Mouse (Mus musculus) heart, postnatal 0 days (tissue): ENCODE data around the gene Zfp420. TPM values are rescaled to one million over a fixed set of nuclear protein-coding genes. Genes with fewer than 3 reads are reported as not detected.
A peak's percentile ranks its signal among the peaks of the same experiment; 100 is the strongest.

Experiments
- ATAC-seq: fragments of 200-750 bp; cut with Nextera tagmentation; 2 replicates; pipeline ENCODE4 v1.8.0; 2017; ENCODE audit warnings: low read depth, moderate number of reproducible peaks, moderate library complexity; ENCODE audit not compliant: insufficient read depth
- DNase-seq: peaks from one replicate; pipeline ENCODE4 v3.0.0-alpha.2; 2016; ENCODE audit warnings: low spot score
- H3K27ac ChIP-seq: fragments of 300-500 bp; sonication (generic); 2 replicates; pipeline ENCODE4 v1.5.1; 2014; ENCODE audit warnings: low read depth, mild to moderate bottlenecking
- H3K27me3 ChIP-seq: fragments of 300-500 bp; sonication (generic); 2 replicates; pipeline ENCODE4 v1.6.1; 2014; ENCODE audit warnings: low read length, mixed read lengths; ENCODE audit not compliant: control insufficient read depth, insufficient read depth
- H3K36me3 ChIP-seq: fragments of 300-500 bp; sonication (generic); replicated peaks from 2 replicates; pipeline ENCODE4 v1.6.1; 2014; ENCODE audit warnings: low read length, mixed read lengths; ENCODE audit not compliant: control insufficient read depth, insufficient read depth
- H3K4me1 ChIP-seq: fragments of 300-500 bp; sonication (generic); 2 replicates; pipeline ENCODE4 v1.6.1; 2014; ENCODE audit warnings: antibody characterized with exemption; ENCODE audit not compliant: control insufficient read depth, insufficient read depth
- H3K4me2 ChIP-seq: fragments of 300-500 bp; sonication (generic); 2 replicates; pipeline ENCODE4 v1.6.1; 2014; ENCODE audit warnings: low read depth, mild to moderate bottlenecking, low read length, moderate library complexity
- H3K4me3 ChIP-seq: fragments of 300-500 bp; sonication (generic); 2 replicates; pipeline ENCODE4 v1.5.1; 2014; ENCODE audit warnings: low read depth, low read length
- H3K9ac ChIP-seq: fragments of 300-500 bp; sonication (generic); replicated peaks from 2 replicates; pipeline ENCODE4 v1.6.1; 2014; ENCODE audit warnings: low read depth, low read length, mixed read lengths
- H3K9me3 ChIP-seq: fragments of 300-500 bp; sonication (generic); replicated peaks from 2 replicates; pipeline ENCODE4 v1.6.1; 2016; ENCODE audit warnings: low read length; ENCODE audit not compliant: control insufficient read depth
- CTCF ChIP-seq: IDR thresholded peaks from 2 replicates; pipeline ENCODE4 v1.5.1; 2016; ENCODE audit warnings: antibody characterized with exemption, control low read depth, low read depth
- EP300 ChIP-seq: IDR thresholded peaks from 2 replicates; pipeline ENCODE4 v1.6.1; 2016; ENCODE audit warnings: antibody characterized with exemption, low read depth
- WGBS: fragments of 180-500 bp; shearing (Covaris S2); extraction: QIAGEN DNeasy Blood & Tissue Kit; methylation state at CpG from one replicate; pipeline ENCODE4 v1.1.7; 2014; 5-methylcytosine and 5-hydroxymethylcytosine counted together
- polyA plus RNA-seq: library from polyadenylated mRNA; unstranded; fragments of >200 nt; fragmentation: Nextera tagmentation; extraction: Ambion mirVana; gene quantifications from 2 replicates; pipeline ENCODE4 v1.2.1, GENCODE M21; 2015
- total RNA-seq: library from RNA; depleted of rRNA; stranded (reverse); fragments of >200 nt; gene quantifications from 2 replicates; pipeline ENCODE4 v1.2.3, GENCODE M21; 2014; ENCODE audit warnings: low replicate concordance

The Zfp420 gene
- total and polyA plus RNA-seq, 2 experiments from 2014 or later: 0.80 to 2.2 TPM

GRCm38 (mm10) chr7:29905966-29906681 lies 46.3 kb downstream of the Zfp420 start, which contains the start of gene Zfp27:
Zfp27 (minus strand) TSS chr7:29906572.
- Histone ChIP-seq H3K9me3 (no peaks in the 10 kb centered on the region), H3K4me1 (peaks cover 10% of the 10 kb centered on the region), H3K9ac (peak within 1 kb of the TSS; percentile 74), H3K27ac (peak within 1 kb of the TSS; percentile 98), H3K4me3 (peak within 1 kb of the TSS; percentile 72), H3K36me3 (peaks cover 20% of the 10 kb centered on the region), H3K27me3 (no peaks in the 10 kb centered on the region), H3K4me2 (peak within 1 kb of the TSS; percentile 92)
- peak; percentile 76 for ATAC-seq
- WGBS: under 1% methylated on average over 22 of the region's 22 CpGs
- TF ChIP-seq CTCF (no peak), EP300 (0 out of 2 replicates have a peak, but pooled peaks have one; percentile 12)
- peak; percentile 92 for DNase-seq

DNA sequence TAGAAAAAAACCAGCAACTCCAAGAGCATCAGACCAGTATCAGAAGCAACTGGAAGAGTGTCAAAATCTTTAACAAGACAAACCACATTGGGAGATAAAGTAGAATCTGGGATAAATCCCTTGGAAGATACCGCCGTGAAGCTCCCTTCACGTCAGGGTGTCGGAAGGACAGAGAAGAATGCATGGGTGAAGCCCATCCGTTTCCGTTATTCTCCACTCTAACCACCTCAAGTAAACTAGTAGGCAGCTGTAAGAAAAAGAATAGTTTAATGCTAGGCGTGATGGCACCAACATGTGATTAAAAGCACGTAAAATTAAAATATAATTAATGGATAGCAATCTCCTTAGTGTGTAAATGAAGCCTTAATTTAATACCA lies 46.9 kb downstream of the Zfp420 start:
- no peaks in the 10 kb centered on the region for H3K27me3 ChIP-seq
- H3K9me3 ChIP-seq: no peaks in the 10 kb centered on the region
- peaks cover 10% of the 10 kb centered on the region for H3K4me1 ChIP-seq
- WGBS: 26% methylated on average over 8 of the region's 8 CpGs
- ATAC-seq (no peak), DNase-seq (no peak)
- no peak overlapping the region for H3K9ac ChIP-seq
- TF ChIP-seq EP300: 0 out of 2 replicates have a peak, but pooled peaks have one; percentile 15
- no peak for TF ChIP-seq CTCF
- peak overlapping the region; percentile 98 for H3K27ac ChIP-seq
- H3K36me3 ChIP-seq: peaks cover 20% of the 10 kb centered on the region
- H3K4me3 ChIP-seq: peak overlapping the region; percentile 72
- peak overlapping the region; percentile 92 for H3K4me2 ChIP-seq

- Histone ChIP-seq H3K36me3 (peaks cover 24% of the 10 kb centered on the region), H3K4me1 (peaks cover 10% of the 10 kb centered on the region), H3K9ac (no peak overlapping the region), H3K9me3 (no peaks in the 10 kb centered on the region), H3K27ac (peak overlapping the region; percentile 98; the same call in 1 of the 2 replicates), H3K27me3 (no peaks in the 10 kb centered on the region), H3K4me2 (no peak overlapping the region), H3K4me3 (no peak overlapping the region)
- DNase-seq (no peak), ATAC-seq (no peak)
- 87% methylated on average over 5 of the region's 5 CpGs for WGBS
- TF ChIP-seq EP300: no peak
- TF ChIP-seq CTCF: no peak
Observed at GRCm38 (mm10) chr7:29907206-29907605, 47.4 kb downstream of the Zfp420 start.

DNA sequence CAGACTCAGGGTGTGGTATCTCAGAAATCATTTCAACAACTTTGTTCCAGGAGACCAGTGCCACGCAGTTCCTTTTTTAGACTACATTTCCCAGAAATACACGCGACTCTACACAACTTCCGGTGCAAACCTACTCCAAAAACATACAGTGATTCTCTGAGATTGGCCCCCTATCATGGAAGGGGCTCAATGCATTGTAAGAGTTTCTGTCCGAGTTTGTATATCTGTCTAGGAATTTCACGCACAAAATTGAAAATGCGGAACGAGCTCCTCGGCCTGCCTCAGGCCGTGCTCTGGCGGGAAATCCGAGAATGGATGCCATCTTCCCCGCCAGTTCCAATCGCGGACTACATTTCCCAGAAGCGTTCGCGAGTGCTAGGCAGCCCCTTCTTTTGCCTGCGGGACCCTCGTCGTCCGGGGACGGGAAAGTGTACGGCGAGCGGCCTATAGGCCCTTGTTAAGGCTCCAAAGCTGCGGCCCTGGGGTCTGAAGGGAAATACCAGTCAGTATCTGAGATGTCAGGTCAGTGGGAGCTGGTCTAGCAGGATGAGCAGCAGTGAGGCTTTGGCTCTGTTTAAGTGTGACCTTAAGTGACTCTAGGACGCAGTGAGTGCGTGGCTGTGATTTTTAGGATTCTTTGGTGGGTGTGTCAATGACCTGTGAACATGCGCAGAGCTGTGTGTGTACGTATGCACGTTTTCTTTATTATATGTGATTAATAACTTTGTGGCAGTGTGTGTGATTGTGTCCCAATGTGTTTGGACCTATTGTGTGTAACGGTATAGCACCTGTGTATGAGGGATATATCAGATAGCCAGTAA lies 48.6 kb downstream of the Zfp420 start, which contains the start of gene Zfp383:
Zfp383 (plus strand) TSS at position 94 of the 821 bp plus-strand sequence.
- Histone ChIP-seq H3K9me3 (no peaks in the 10 kb centered on the region), H3K4me2 (peak within 1 kb of the TSS; percentile 76), H3K27ac (peak within 1 kb of the TSS; percentile 98), H3K9ac (peak within 1 kb of the TSS; percentile 61), H3K36me3 (peaks cover 32% of the 10 kb centered on the region), H3K4me3 (peak within 1 kb of the TSS; percentile 64), H3K4me1 (peaks cover 10% of the 10 kb centered on the region), H3K27me3 (no peaks in the 10 kb centered on the region)
- ATAC-seq (peak; percentile 74), DNase-seq (peak; percentile 80)
- no peak for TF ChIP-seq CTCF
- TF ChIP-seq EP300: no peak
- 1% methylated on average over 33 of the region's 33 CpGs for WGBS

DNA sequence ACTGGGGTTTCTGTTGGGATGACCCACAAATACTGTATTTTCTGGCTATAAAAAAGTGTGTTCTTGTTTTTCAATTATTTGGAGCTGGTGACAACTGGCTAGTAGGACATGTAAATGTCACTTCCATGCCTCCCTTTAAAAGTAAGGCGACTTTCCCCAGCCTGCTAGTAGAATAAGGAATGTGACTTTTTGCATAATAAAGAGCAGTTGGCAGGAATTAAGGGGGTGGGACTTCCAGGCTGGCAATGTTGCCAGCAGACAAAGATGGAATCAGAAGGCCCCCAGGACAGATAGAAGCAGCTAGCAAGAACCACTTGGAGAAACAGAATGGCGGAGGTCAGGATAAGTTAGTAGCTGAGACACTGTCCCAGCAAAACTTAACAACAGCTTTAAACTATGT lies 50.5 kb downstream of the Zfp420 start:
- Histone ChIP-seq H3K36me3 (peaks cover 44% of the 10 kb centered on the region), H3K4me2 (no peak overlapping the region), H3K4me3 (no peak overlapping the region), H3K9ac (no peak overlapping the region), H3K9me3 (peaks cover 8% of the 10 kb centered on the region; the same call in 1 of the 2 replicates), H3K27ac (no peak overlapping the region), H3K27me3 (no peaks in the 10 kb centered on the region), H3K4me1 (peaks cover 10% of the 10 kb centered on the region)
- no peak for DNase-seq
- no peak for ATAC-seq
- 77% methylated on average over 2 of the region's 2 CpGs for WGBS
- no peak for TF ChIP-seq EP300
- no peak for TF ChIP-seq CTCF
